Mouse (Mus musculus) myocyte (in vitro differentiated cells): ENCODE measurements around the gene Mstn.

Source experiments
- CEBPB ChIP-seq: IDR thresholded peaks from 2 replicates; pipeline ENCODE4 v1.6.1; 2011; ENCODE audit warnings: mild to moderate bottlenecking, moderate library complexity; ENCODE audit not compliant: poor library complexity, insufficient read depth, severe bottlenecking
- POLR2A ChIP-seq: IDR thresholded peaks from one replicate; pipeline ENCODE4 v1.6.1; 2011; ENCODE audit warnings: low read depth, mild to moderate bottlenecking, control low read depth, moderate library complexity; ENCODE audit not compliant: insufficient read length
- TCF12 ChIP-seq: IDR thresholded peaks from one replicate; pipeline ENCODE4 v1.6.1; 2011; ENCODE audit warnings: mild to moderate bottlenecking, control low read depth; ENCODE audit not compliant: poor library complexity, insufficient read depth, severe bottlenecking

- no peak for TF ChIP-seq CEBPB
- TF ChIP-seq TCF12: no peak
- no peak for TF ChIP-seq POLR2A
Measured at GRCm38 (mm10) chr1:53085256-53085655, 23.8 kb downstream of the Mstn start.
